Mouse (Mus musculus) kidney, embryonic 14.5 days (tissue): ENCODE results near the gene Maml3. TPM values are rescaled to one million over a fixed set of nuclear protein-coding genes. Genes with fewer than 3 reads are reported as not detected.

ENCODE experiments used
- ATAC-seq: fragments of 200-750 bp; cut with Nextera tagmentation; 2 replicates; pipeline ENCODE4 v1.8.0; 2017; ENCODE audit warnings: moderate number of reproducible peaks, mild to moderate bottlenecking, moderate TSS enrichment, moderate library complexity; ENCODE audit not compliant: low FRiP score, low TSS enrichment
- H3K27ac ChIP-seq: fragments of 300-500 bp; sonication (generic); 2 replicates; pipeline ENCODE4 v1.5.1; 2014; ENCODE audit warnings: low read depth, mild to moderate bottlenecking, low read length, moderate library complexity, mixed read lengths
- H3K27me3 ChIP-seq: fragments of 300-500 bp; sonication (generic); 2 replicates; pipeline ENCODE4 v1.6.1; 2014; ENCODE audit warnings: mild to moderate bottlenecking, low read length; ENCODE audit not compliant: control insufficient read depth, insufficient read depth
- H3K36me3 ChIP-seq: fragments of 300-500 bp; sonication (generic); 2 replicates; pipeline ENCODE4 v1.6.1; 2014; ENCODE audit warnings: low read length, mixed read lengths; ENCODE audit not compliant: control insufficient read depth, insufficient read depth
- H3K4me1 ChIP-seq: fragments of 300-500 bp; sonication (generic); 2 replicates; pipeline ENCODE4 v1.6.1; 2014; ENCODE audit warnings: low read length, mixed read lengths; ENCODE audit not compliant: control insufficient read depth, insufficient read depth
- H3K4me2 ChIP-seq: fragments of 300-500 bp; sonication (generic); replicated peaks from 2 replicates; pipeline ENCODE4 v1.6.1; 2014; ENCODE audit warnings: low read depth, mild to moderate bottlenecking, low read length
- H3K4me3 ChIP-seq: fragments of 300-500 bp; sonication (generic); 2 replicates; pipeline ENCODE4 v1.5.1; 2014; ENCODE audit warnings: mild to moderate bottlenecking, low read length
- H3K9ac ChIP-seq: fragments of 300-500 bp; sonication (generic); 2 replicates; pipeline ENCODE4 v1.6.1; 2014; ENCODE audit warnings: low read depth, mild to moderate bottlenecking, low read length, moderate library complexity
- H3K9me3 ChIP-seq: fragments of 300-500 bp; sonication (generic); 2 replicates; pipeline ENCODE4 v1.6.1; 2016; ENCODE audit warnings: low read length; ENCODE audit not compliant: control insufficient read depth
- WGBS: fragments of 180-500 bp; shearing (Covaris S2); extraction: QIAGEN DNeasy Blood & Tissue Kit; methylation state at CpG from one replicate; pipeline ENCODE4 v1.1.7; 2014; 5-methylcytosine and 5-hydroxymethylcytosine counted together
- polyA plus RNA-seq: library from polyadenylated mRNA; unstranded; fragments of >200 nt; fragmentation: Nextera tagmentation; extraction: Ambion mirVana; gene quantifications from 2 replicates; pipeline ENCODE4 v1.2.1, GENCODE M21; 2014

Gene Maml3
- polyA plus RNA-seq, 1 experiment from 2014 or later = 9.4 TPM

DNA sequence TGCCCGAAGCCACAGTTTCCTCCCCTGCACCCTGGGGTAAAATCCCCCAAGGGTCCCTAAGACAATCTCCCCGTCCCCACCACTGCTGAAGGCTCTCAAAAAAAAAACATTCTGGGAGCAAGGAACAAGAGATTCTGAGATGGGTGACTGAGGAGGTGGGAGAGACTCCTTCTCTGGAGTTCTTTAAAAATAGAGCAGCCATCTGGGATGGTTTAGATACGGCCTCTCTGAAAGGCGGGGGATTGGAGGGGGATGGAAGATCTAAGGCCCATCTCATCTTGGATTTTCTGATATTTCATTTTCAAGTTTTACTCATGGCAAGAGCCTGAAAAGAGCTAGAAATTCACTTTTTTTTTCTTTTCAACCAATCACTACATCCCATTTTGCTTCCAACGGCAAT is 219.4 kb downstream of the Maml3 start:
- 84% methylated on average over 5 of the region's 5 CpGs for WGBS
- Histone ChIP-seq H3K27ac (no peak overlapping the region), H3K9ac (no peak overlapping the region), H3K27me3 (no peaks in the 10 kb centered on the region), H3K4me1 (peaks cover 35% of the 10 kb centered on the region), H3K4me2 (no peak overlapping the region), H3K4me3 (no peak overlapping the region), H3K9me3 (no peaks in the 10 kb centered on the region), H3K36me3 (no peaks in the 10 kb centered on the region)
- ATAC-seq = no peak

DNA sequence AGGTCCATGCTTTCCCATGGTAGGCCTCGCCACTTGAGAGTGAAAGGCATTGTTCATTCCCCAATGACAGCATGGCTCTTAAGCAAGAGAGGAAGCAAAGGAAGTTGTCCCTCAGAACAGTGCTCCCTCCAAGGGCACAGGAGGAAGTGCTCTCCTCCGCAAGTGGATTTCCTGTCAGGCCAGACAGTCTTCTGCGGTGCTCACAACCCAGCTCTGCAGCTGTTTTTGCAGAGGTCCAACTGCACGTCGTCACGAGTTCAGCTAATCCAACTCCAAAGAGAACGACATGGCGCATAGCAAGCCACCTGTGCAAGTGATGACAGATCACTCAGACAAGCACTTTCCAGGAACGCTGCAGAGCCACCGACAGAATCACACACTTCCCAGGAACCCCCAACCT is 222.9 kb downstream of the Maml3 start:
- Histone ChIP-seq H3K36me3 (no peaks in the 10 kb centered on the region), H3K4me2 (no peak overlapping the region), H3K9me3 (no peaks in the 10 kb centered on the region), H3K4me1 (peaks cover 34% of the 10 kb centered on the region), H3K9ac (no peak overlapping the region), H3K27ac (0 out of 2 replicates have a peak overlapping the region, but pooled peaks have one; percentile 1), H3K4me3 (no peak overlapping the region), H3K27me3 (no peaks in the 10 kb centered on the region)
- 33% methylated on average over 10 of the region's 10 CpGs for WGBS
- peak; percentile 50; the same call in 1 of the 2 replicates for ATAC-seq

DNA sequence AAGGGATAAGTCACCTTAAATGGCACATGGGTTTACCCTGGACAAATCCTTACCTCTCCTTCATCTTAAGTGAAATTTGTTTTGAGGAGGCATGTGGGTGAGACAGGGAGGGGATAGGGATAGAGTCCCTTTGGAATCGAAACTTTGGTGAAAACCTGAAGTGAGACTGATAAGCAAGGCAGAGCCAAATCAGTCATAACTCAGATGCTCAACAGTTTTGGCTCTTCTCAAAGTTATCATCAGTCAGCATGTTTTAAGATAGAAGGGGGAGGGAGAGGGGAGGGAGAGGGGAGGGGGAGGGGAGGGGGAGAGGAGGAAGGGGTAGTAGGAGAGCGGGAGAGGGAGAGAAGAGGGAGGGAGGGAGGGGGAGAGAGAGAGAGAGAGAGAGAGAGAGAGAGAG is 223.5 kb downstream of the Maml3 start:
- ATAC-seq = no peak
- H3K4me2 ChIP-seq = no peak overlapping the region
- H3K4me1 ChIP-seq = peaks cover 34% of the 10 kb centered on the region
- H3K9me3 ChIP-seq = no peaks in the 10 kb centered on the region
- no peaks in the 10 kb centered on the region for H3K36me3 ChIP-seq
- no peaks in the 10 kb centered on the region for H3K27me3 ChIP-seq
- WGBS = 66% methylated on average over 2 of the region's 2 CpGs
- H3K4me3 ChIP-seq = no peak overlapping the region
- H3K27ac ChIP-seq = no peak overlapping the region
- H3K9ac ChIP-seq = no peak overlapping the region

DNA sequence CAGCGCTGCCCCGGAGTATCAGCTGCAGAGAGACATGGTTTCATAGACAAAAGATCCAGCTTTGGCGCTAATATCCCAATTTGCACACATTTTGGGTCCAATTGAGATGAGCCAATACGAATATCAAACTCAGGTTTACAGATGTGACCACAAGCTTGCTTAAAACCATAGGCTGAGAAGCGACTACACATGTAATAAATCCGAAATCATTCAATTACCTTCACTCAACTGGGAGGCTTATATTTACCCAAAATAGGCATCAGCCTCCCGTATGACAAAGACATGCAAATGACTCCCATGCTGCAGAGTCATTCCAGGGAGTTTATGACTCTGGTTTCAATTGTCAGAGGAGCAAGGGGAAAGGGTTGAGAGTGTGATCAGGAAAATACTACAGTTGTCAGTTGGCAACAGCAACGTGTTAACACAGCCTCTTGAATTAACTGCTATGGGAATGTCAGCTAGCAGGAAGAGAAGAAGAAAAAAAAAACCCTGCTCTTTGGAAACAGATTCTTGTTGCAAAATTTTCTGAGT is 224.3 kb downstream of the Maml3 start:
- Histone ChIP-seq H3K36me3 (no peaks in the 10 kb centered on the region), H3K4me1 (peaks cover 34% of the 10 kb centered on the region), H3K9ac (no peak overlapping the region), H3K9me3 (no peaks in the 10 kb centered on the region), H3K4me3 (no peak overlapping the region), H3K27me3 (no peaks in the 10 kb centered on the region), H3K27ac (no peak overlapping the region), H3K4me2 (no peak overlapping the region)
- 53% methylated on average over 8 of the region's 8 CpGs for WGBS
- no peak for ATAC-seq

DNA sequence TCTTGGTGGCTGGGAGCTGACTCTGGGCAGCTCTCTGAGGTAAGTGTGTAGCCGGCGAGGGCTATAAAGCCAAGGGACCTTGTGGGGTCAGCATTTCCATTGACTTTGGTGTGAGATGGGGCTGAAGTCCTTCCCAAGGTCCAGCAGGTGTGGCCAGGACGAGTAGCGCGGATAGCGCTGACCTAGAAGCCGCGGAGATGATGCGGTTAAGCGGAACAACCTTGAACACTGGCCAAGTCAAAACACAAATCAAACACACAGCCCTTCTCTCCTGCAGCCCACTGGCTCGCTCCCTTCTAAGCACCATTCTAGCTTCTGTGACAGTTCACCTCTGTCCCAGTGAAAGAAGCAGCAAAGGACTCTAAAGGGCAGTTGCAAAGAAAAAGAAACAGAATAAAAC is 225.7 kb downstream of the Maml3 start:
- no peaks in the 10 kb centered on the region for H3K36me3 ChIP-seq
- H3K9ac ChIP-seq = no peak overlapping the region
- H3K9me3 ChIP-seq = no peaks in the 10 kb centered on the region
- no peak overlapping the region for H3K4me3 ChIP-seq
- H3K4me2 ChIP-seq = no peak overlapping the region
- H3K4me1 ChIP-seq = peaks cover 34% of the 10 kb centered on the region
- H3K27ac ChIP-seq = no peak overlapping the region
- ATAC-seq = no peak
- H3K27me3 ChIP-seq = no peaks in the 10 kb centered on the region
- WGBS = 26% methylated on average over 11 of the region's 11 CpGs

DNA sequence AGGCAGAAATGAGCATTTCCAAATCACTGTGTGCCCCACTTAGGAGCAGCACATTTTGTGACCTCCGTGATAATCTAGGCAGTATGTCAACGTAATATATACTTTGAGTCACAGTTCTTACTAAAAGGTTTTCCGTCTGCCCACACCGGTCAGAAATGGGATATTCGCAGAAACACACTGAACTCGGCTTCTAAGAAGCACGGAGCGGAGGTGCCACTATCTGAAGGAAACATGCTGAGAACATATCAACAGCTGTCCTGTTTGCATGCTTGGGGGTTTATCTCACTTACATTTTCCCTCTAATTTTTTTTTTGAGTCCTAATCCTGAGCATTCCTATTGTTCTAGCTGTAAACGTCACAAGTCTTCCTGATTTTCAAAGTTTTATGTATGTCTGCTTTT is 226.3 kb downstream of the Maml3 start:
- H3K4me1 ChIP-seq = peaks cover 37% of the 10 kb centered on the region
- no peak for ATAC-seq
- H3K4me3 ChIP-seq = no peak overlapping the region
- no peaks in the 10 kb centered on the region for H3K9me3 ChIP-seq
- H3K27me3 ChIP-seq = no peaks in the 10 kb centered on the region
- H3K27ac ChIP-seq = no peak overlapping the region
- H3K9ac ChIP-seq = no peak overlapping the region
- no peak overlapping the region for H3K4me2 ChIP-seq
- H3K36me3 ChIP-seq = no peaks in the 10 kb centered on the region
- 76% methylated on average over 9 of the region's 9 CpGs for WGBS

DNA sequence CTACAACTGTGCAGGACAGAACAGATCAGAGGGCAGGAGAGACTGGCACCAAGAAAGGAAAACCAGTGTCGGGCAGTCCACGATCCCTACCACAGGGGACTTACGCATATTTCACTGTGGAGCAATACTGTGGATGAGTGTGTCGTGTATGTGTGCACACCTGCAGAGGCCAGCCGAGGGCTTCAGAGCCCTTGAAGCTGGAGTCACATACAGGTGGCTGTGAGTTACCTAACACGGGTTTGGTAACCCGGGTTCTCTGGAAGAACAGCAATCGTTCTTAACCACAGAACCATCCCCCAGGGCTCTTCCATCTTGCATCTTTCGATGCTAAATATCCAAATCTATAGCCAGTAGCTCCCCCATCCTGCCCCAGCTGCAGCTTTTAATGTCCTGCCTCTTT is 228.1 kb downstream of the Maml3 start:
- no peak for ATAC-seq
- Histone ChIP-seq H3K27me3 (no peaks in the 10 kb centered on the region), H3K4me1 (peaks cover 34% of the 10 kb centered on the region), H3K4me2 (no peak overlapping the region), H3K36me3 (no peaks in the 10 kb centered on the region), H3K4me3 (no peak overlapping the region), H3K9me3 (no peaks in the 10 kb centered on the region), H3K27ac (no peak overlapping the region), H3K9ac (no peak overlapping the region)
- WGBS = 94% methylated on average over 9 of the region's 9 CpGs

DNA sequence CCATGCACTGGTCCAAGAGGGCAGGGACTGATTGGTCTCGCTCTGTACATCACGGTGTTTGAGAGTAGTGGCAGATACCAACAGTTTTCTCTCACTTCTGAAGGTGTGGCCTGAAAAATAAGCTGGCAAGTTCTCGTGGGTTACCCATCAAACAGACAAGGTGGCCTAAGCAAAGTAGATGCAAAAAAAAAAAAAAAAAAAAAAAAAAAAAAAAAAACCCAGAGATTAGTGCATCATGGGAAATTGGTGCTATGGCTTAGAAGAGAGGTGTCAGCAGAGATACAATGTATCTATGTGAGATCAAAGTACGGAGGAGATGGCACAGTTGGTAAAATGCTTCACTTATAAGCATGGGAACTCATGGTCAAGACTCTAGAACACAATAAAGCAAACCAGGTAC is 229.2 kb downstream of the Maml3 start:
- Histone ChIP-seq H3K4me3 (no peak overlapping the region), H3K27ac (no peak overlapping the region), H3K4me1 (peaks cover 27% of the 10 kb centered on the region), H3K4me2 (no peak overlapping the region), H3K27me3 (no peaks in the 10 kb centered on the region), H3K36me3 (no peaks in the 10 kb centered on the region), H3K9me3 (no peaks in the 10 kb centered on the region), H3K9ac (no peak overlapping the region)
- WGBS = 94% methylated on average over 4 of the region's 4 CpGs
- ATAC-seq = no peak

DNA sequence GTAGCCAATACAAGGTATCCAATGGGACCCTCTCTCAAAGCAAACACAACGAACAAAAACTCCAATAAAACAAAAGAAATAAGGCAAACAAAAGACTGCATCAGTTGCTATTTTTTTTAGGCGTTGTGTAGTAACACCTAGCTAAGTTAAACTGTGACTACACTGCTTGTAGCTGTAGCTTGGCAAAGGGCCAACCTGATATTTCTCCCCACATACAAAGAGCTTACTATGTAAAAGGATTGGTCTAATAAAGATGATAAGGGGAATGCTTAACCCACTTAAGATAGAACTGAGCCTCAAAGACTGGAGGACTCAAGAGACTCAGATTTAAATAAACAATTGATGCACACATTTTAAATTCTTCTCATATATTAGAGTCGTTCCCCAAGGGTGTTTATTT is 230.6 kb downstream of the Maml3 start:
- Histone ChIP-seq H3K9ac (no peak overlapping the region), H3K9me3 (no peaks in the 10 kb centered on the region), H3K27me3 (no peaks in the 10 kb centered on the region), H3K4me2 (no peak overlapping the region), H3K27ac (no peak overlapping the region), H3K36me3 (no peaks in the 10 kb centered on the region), H3K4me1 (peaks cover 20% of the 10 kb centered on the region), H3K4me3 (no peak overlapping the region)
- ATAC-seq = no peak
- WGBS = 75% methylated on average over 3 of the region's 3 CpGs
